Mouse (Mus musculus): ENCODE results near the gene Sept9.
A peak's percentile ranks its signal among the peaks of the same experiment; 100 is the strongest.

Gene Sept9

GRCm38 (mm10) chr11:117221182-117221581 is 21.7 kb downstream of the Sept9 start:
- DNase-seq (ENCODE audit: low spot score in 2 of 2): no peak

GRCm38 (mm10) chr11:117222899-117223298 is 23.4 kb downstream of the Sept9 start:
- no peak for DNase-seq (ENCODE audit: low spot score in 2 of 2)

- no peak for DNase-seq (ENCODE audit: low spot score in 2 of 2)
These were observed 25.3 kb downstream of the Sept9 start for GRCm38 (mm10) chr11:117224804-117225203.

GRCm38 (mm10) chr11:117225531-117226213 is 26.2 kb downstream of the Sept9 start:
- no peak for DNase-seq (ENCODE audit: low spot score in 2 of 2)

GRCm38 (mm10) chr11:117226214-117226535 is 26.7 kb downstream of the Sept9 start:
- no peak for DNase-seq (ENCODE audit: low spot score in 2 of 2)

- no peak for DNase-seq (ENCODE audit: low spot score in 2 of 2)
These were observed 28.7 kb downstream of the Sept9 start for GRCm38 (mm10) chr11:117228139-117228538.

- DNase-seq (ENCODE audit: low spot score in 2 of 2): no peak
These were observed 32.1 kb downstream of the Sept9 start for GRCm38 (mm10) chr11:117231551-117231950.

GRCm38 (mm10) chr11:117232032-117232431 is 32.6 kb downstream of the Sept9 start:
- DNase-seq (ENCODE audit: low spot score in 2 of 2): no peak

- no peak for DNase-seq (ENCODE audit: low spot score in 2 of 2)
These were observed 33.5 kb downstream of the Sept9 start for GRCm38 (mm10) chr11:117232886-117233458.

- DNase-seq (ENCODE audit: low spot score in 2 of 2): no peak
These were observed 34.4 kb downstream of the Sept9 start for GRCm38 (mm10) chr11:117233818-117234217.

GRCm38 (mm10) chr11:117235086-117235897 is 35.8 kb downstream of the Sept9 start:
- no peak for DNase-seq (ENCODE audit: low spot score in 2 of 2)

GRCm38 (mm10) chr11:117235898-117236459 is 36.5 kb downstream of the Sept9 start:
- DNase-seq (ENCODE audit: low spot score in 2 of 2): no peak

GRCm38 (mm10) chr11:117238169-117238568 is 38.7 kb downstream of the Sept9 start:
- DNase-seq (ENCODE audit: low spot score in 2 of 2): peak; percentile 80 to 88

- no peak for DNase-seq (ENCODE audit: low spot score in 2 of 2)
These were observed 40.2 kb downstream of the Sept9 start for GRCm38 (mm10) chr11:117239617-117240016.

- no peak for DNase-seq (ENCODE audit: low spot score in 2 of 2)
These were observed 40.9 kb downstream of the Sept9 start for GRCm38 (mm10) chr11:117240322-117240721.

- DNase-seq (ENCODE audit: low spot score in 2 of 2): no peak
These were observed 41.6 kb downstream of the Sept9 start for GRCm38 (mm10) chr11:117240861-117241738.

GRCm38 (mm10) chr11:117242339-117243084 is 43.1 kb downstream of the Sept9 start:
- no peak for DNase-seq (ENCODE audit: low spot score in 2 of 2)

GRCm38 (mm10) chr11:117243536-117244290 is 44.3 kb downstream of the Sept9 start:
- DNase-seq (ENCODE audit: low spot score in 2 of 2): no peak

GRCm38 (mm10) chr11:117245041-117245725 is 45.7 kb downstream of the Sept9 start:
- no peak for DNase-seq (ENCODE audit: low spot score in 2 of 2)

Data from frontal cortex, postnatal 10 days (tissue).